ENCODE assay signal across 32 mouse cellular contexts in genomic region chr1:69658051-69658450, GRCm38 (mm10). TPM values are rescaled to one million over a fixed set of nuclear protein-coding genes. Genes with fewer than 3 reads are reported as not detected.
A peak's percentile ranks its signal among the peaks of the same experiment; 100 is the strongest.
DNase-seq lines count a peak whose midpoint lies in the region; ATAC-seq lines count a peak whose summit lies in the region.
"Had no signal": no experiment of that assay in that cellular context is flagged by ENCODE, and none has a peak within 500 bp of the region (broad histone marks: within the 10 kb centered on the region; RNA-seq: fewer than 3 reads in every experiment).

No protein-coding gene starts in this region.

- peaks cover 10% of the 10 kb centered on the region for H3K4me1 ChIP-seq in neural tube, embryonic 15.5 days
- H3K4me1 ChIP-seq: embryonic facial prominence, embryonic 15.5 days had no signal

- no peaks in the 10 kb centered on the region for H3K27me3 ChIP-seq in neural tube, embryonic 15.5 days (replicated peaks)
- H3K27me3 ChIP-seq: embryonic facial prominence, embryonic 15.5 days; forebrain, embryonic 13.5 days; heart, embryonic 12.5 days; intestine, embryonic 15.5 days; liver, embryonic 12.5 days; megakaryocyte, embryonic 14.5 days; midbrain, embryonic 13.5 days had no signal

- no peaks in the 10 kb centered on the region for H3K9me3 ChIP-seq in neural tube, embryonic 15.5 days (replicated peaks)
- H3K9me3 ChIP-seq: embryonic facial prominence, embryonic 10.5 days; embryonic facial prominence, embryonic 15.5 days; forebrain, embryonic 13.5 days; G1E; heart, embryonic 12.5 days; intestine, embryonic 15.5 days; liver, embryonic 12.5 days; megakaryocyte, embryonic 14.5 days; midbrain, embryonic 13.5 days had no signal

- H3K9ac ChIP-seq in neural tube, embryonic 15.5 days (replicated peaks) = no peak overlapping the region
- H3K9ac ChIP-seq: embryonic facial prominence, embryonic 15.5 days; forebrain, embryonic 13.5 days; heart, embryonic 12.5 days; intestine, embryonic 15.5 days; liver, embryonic 12.5 days; liver, postnatal 0 days; midbrain, embryonic 13.5 days had no signal

- H3K36me3 ChIP-seq in neural tube, embryonic 15.5 days = no peaks in the 10 kb centered on the region
- H3K36me3 ChIP-seq: embryonic facial prominence, embryonic 10.5 days; embryonic facial prominence, embryonic 15.5 days; G1E; heart, embryonic 12.5 days; intestine, embryonic 15.5 days; liver, embryonic 12.5 days; midbrain, embryonic 13.5 days had no signal

- no peak for ATAC-seq in neural tube, embryonic 15.5 days (ENCODE audit: low FRiP score)
- ATAC-seq: forebrain, embryonic 13.5 days; hindbrain, postnatal 0 days; intestine, embryonic 15.5 days; liver, embryonic 12.5 days; liver, postnatal 0 days; midbrain, embryonic 13.5 days had no signal

- WGBS in neural tube, embryonic 15.5 days = 29% methylated on average over 6 of the region's 6 CpGs

- H3K27ac ChIP-seq in neural tube, embryonic 15.5 days (replicated peaks) = no peak overlapping the region
- H3K27ac ChIP-seq: embryonic facial prominence, embryonic 10.5 days; embryonic facial prominence, embryonic 15.5 days; forebrain, embryonic 13.5 days; hindbrain, postnatal 0 days; intestine, embryonic 15.5 days; layer of hippocampus, adult 2 months; liver, embryonic 12.5 days; midbrain, embryonic 13.5 days; stomach, postnatal 0 days had no signal

- peak; percentile 13 for DNase-seq in embryo, embryonic 10 days (ENCODE audit: low spot score)
- no peak for DNase-seq in embryo, embryonic 10.5 days (ENCODE audit: low spot score)
- peak; percentile 15 for DNase-seq in neural tube, embryonic 10.5 days (ENCODE audit: extremely low spot score, low spot score)
- peak; percentile 43 for DNase-seq in fibroblast of lung, adult 2 months (ENCODE audit: low read depth)
- DNase-seq in gastrocnemius, adult 18-20 months (ENCODE audit: low spot score) = no peak
- no peak for DNase-seq in layer of hippocampus, adult 9-11 months
- DNase-seq: adrenal gland, postnatal 36 days; B cell, adult 2 months; cerebellum, adult 2 months; cerebellum, postnatal 25 days; gastrocnemius, postnatal 14 days; heart, adult 18-20 months; heart, postnatal 4 days; kidney, adult 2 months; kidney, postnatal 36 days; left cerebral cortex, postnatal 4 days; liver, postnatal 0 days; lung, postnatal 36 days; right cerebral cortex, postnatal 4 days had no signal

- no peak overlapping the region for H3K4me2 ChIP-seq in neural tube, embryonic 15.5 days
- H3K4me2 ChIP-seq: embryonic facial prominence, embryonic 15.5 days; forebrain, embryonic 13.5 days; heart, embryonic 12.5 days; intestine, embryonic 15.5 days; midbrain, embryonic 13.5 days had no signal

- no peak overlapping the region for H3K4me3 ChIP-seq in neural tube, embryonic 15.5 days (replicated peaks)
- H3K4me3 ChIP-seq: embryonic facial prominence, embryonic 10.5 days; embryonic facial prominence, embryonic 15.5 days; forebrain, embryonic 13.5 days; heart, embryonic 12.5 days; intestine, embryonic 15.5 days; layer of hippocampus, adult 2 months; liver, embryonic 12.5 days; megakaryocyte, embryonic 14.5 days; midbrain, embryonic 13.5 days had no signal

RNA-seq across cellular contexts. Expression of gene Ikzf2, which starts 29.0 kb away (rescaled TPM):
- 3.7 and 5.3 TPM in 2 replicates for polyA plus RNA-seq in neural tube, embryonic 15.5 days (2015; fragmentation: Nextera tagmentation; extraction: Ambion mirVana)
- 10 to 100 TPM; 14.4 to 16.7 TPM for total RNA-seq in gastrocnemius, adult 18-20 months (2021)

Comparison
In these comparisons a context has a peak if more than half of its experiments do, and no peak if none do; other contexts are left out.
1. DNase-seq: peak in embryo, embryonic 10 days (single experiment), neural tube, embryonic 10.5 days (single experiment) and fibroblast of lung, adult 2 months (single experiment); none in embryo, embryonic 10.5 days (single experiment), gastrocnemius, adult 18-20 months (single experiment) and layer of hippocampus, adult 9-11 months (single experiment).